In the genomic region with DNA sequence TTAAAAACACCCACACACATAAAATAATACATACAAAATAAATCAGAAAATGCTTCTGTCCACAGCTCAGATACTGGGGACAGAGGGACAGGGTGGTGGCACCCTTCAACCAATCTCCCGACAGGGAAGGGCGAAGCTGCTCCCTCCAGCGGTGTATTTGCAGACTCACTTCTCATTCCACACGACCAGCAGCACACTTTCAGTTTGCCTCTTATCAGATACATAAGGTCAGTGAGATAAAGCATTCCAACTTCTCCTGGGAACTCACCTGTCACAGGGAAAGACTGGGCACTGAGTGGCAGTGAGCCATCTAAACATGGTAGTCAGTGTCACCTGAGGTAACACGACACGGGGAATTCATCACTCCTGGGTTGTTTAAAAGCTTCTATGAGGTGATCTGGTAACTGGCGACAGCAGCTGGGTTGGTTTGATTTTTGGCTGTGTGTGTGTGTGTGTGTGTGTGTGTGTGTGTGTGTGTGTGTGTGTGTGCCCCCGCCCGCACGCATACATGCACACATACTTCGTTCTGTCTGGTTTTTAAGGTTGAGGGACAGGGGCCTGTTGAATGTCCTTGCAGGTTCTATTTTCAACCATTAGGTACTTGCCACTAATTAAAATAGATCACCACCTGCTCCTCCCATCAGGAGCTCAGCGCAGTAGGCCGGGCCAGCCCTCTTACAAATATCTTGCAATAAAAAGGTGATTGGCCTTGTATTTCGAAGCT, we compare ENCODE assay signal across 11 mouse cellular contexts. TPM values are rescaled to one million over a fixed set of nuclear protein-coding genes. Genes with fewer than 3 reads are reported as not detected.
DNase-seq lines count a peak whose midpoint lies in the region; ATAC-seq lines count a peak whose summit lies in the region.
"Had no signal": no experiment of that assay in that cellular context is flagged by ENCODE, and none has a peak within 500 bp of the region (broad histone marks: within the 10 kb centered on the region; RNA-seq: fewer than 3 reads in every experiment).

No protein-coding gene starts in this region.

- no peak overlapping the region for H3K27ac ChIP-seq in intestine, embryonic 15.5 days
- H3K27ac ChIP-seq: lung, embryonic 15.5 days had no signal

- H3K4me3 ChIP-seq in intestine, embryonic 15.5 days (replicated peaks): no peak overlapping the region
- H3K4me3 ChIP-seq: erythroblast, embryonic 14.5 days; lung, embryonic 15.5 days had no signal

- ATAC-seq in intestine, embryonic 15.5 days: peak; percentile 43
- no peak for ATAC-seq in frontal cortex, adult (ENCODE audit: low TSS enrichment)

- DNase-seq in cerebellum, adult 9-11 months: peak; percentile 39
- no peak for DNase-seq in cerebellum, adult 11 months
- peak; percentile 69 for DNase-seq in 416B (ENCODE audit: low read depth)
- peak; percentile 30 to 38 for DNase-seq in cerebellum, postnatal 36 days
- DNase-seq in urinary bladder, postnatal 25 days (ENCODE audit: low spot score): no peak
- no peak for DNase-seq in right cerebral cortex, adult 18-20 months
- DNase-seq: kidney, adult 9 months had no signal

- peaks cover 13% of the 10 kb centered on the region for H3K36me3 ChIP-seq in intestine, embryonic 15.5 days

- no peaks in the 10 kb centered on the region for H3K9me3 ChIP-seq in intestine, embryonic 15.5 days
- H3K9me3 ChIP-seq: lung, embryonic 15.5 days had no signal

- no peaks in the 10 kb centered on the region for H3K27me3 ChIP-seq in intestine, embryonic 15.5 days (replicated peaks)
- H3K27me3 ChIP-seq: lung, embryonic 15.5 days had no signal

- no peak overlapping the region for H3K4me2 ChIP-seq in intestine, embryonic 15.5 days (replicated peaks)
- H3K4me2 ChIP-seq: lung, embryonic 15.5 days had no signal

- 66% methylated on average over 14 of the region's 14 CpGs for WGBS in intestine, embryonic 15.5 days

- H3K4me1 ChIP-seq in intestine, embryonic 15.5 days (replicated peaks): peaks cover 10% of the 10 kb centered on the region; the same call in 1 of the 2 replicates
- H3K4me1 ChIP-seq: lung, embryonic 15.5 days had no signal

- H3K9ac ChIP-seq in intestine, embryonic 15.5 days: no peak overlapping the region
- H3K9ac ChIP-seq: lung, embryonic 15.5 days had no signal

RNA-seq across cellular contexts. Expression of a gene that starts 20.5 kb away (rescaled TPM):
- polyA plus RNA-seq in intestine, embryonic 15.5 days (2015; fragmentation: Nextera tagmentation; extraction: Ambion mirVana): 18.8 and 22.0 TPM in 2 replicates

RNA-seq across cellular contexts. Expression of a gene that starts 48.6 kb away (rescaled TPM):
- 96.4 and 101 TPM in 2 replicates for polyA plus RNA-seq in intestine, embryonic 15.5 days (2015; fragmentation: Nextera tagmentation; extraction: Ambion mirVana)

Comparison
In these comparisons a context has a peak if more than half of its experiments do, and no peak if none do; other contexts are left out.
1. DNase-seq: peak in cerebellum, adult 9-11 months (single experiment), 416B (single experiment) and cerebellum, postnatal 36 days (2 of 2); none in cerebellum, adult 11 months (single experiment), urinary bladder, postnatal 25 days (single experiment) and right cerebral cortex, adult 18-20 months (single experiment).